Mouse (Mus musculus) heart, postnatal 10 days (tissue): ENCODE results near the gene Fsip1. TPM values are rescaled to one million over a fixed set of nuclear protein-coding genes. Genes with fewer than 3 reads are reported as not detected.
A peak's percentile ranks its signal among the peaks of the same experiment; 100 is the strongest.

Source experiments
- DNase-seq, 2 experiments: peaks; one replicate each; pipeline ENCODE4 v3.0.0; 2021
- intact Hi-C: fragments of 180-260 bp; cut with DNase I; formaldehyde crosslinking; loops from one replicate; pipeline ENCODE4 v1.15.1; 2025
- microRNA-seq, 2 experiments: library from miRNA; unstranded; fragments of <30 nt; microRNA quantifications; one replicate each; pipeline ENCODE4 v1.2.0; 2022
- total RNA-seq, 2 experiments: library from RNA; stranded (reverse); gene quantifications; 2 replicates each; pipeline ENCODE4 v1.2.3; 2021

Gene Fsip1
- total RNA-seq, 2 experiments from 2014 or later = not detected

DNA sequence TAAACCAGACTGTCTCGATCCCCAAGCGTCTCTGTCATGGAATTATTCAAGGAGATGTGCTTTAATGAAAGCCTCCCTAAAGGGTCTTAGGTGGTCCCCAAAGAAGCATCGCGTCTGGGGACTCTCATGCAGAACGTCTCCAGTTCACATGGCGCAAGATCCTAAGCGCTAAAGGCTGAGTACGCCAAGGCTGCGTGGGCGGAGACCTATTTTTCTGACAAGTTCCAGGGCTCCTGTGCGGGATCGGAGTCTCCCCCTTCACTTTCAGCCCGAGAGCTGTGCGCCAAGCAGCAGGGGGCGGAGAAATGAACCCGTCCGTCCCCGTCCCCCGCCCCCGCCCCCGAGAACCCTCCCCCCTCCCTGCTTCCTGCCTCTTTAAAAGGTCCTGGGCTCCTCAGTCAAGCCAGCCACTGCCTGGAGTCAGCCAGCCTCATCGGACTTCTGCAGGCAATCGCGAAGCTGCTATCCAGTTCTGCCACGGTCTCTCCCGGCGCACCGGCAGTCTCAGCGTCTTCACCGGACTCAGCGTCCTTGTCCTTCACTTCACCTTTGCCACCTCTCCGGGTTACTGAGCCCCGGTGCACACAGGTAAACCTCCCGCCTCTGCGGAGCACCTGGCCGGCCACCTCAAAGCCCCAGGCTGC lies 145.2 kb downstream of the Fsip1 start, which contains the start of gene Thbs1:
TSS of gene Thbs1 (plus strand) at position 389 of the 644 bp plus-strand sequence.
- peak; percentile 80 to 82 for DNase-seq
- intact Hi-C loops = loop anchor here (1.0 to 10.0 kb wide), 5 partner anchors 69 to 654 kb away; no protein-coding TSS in a partner anchor

DNA sequence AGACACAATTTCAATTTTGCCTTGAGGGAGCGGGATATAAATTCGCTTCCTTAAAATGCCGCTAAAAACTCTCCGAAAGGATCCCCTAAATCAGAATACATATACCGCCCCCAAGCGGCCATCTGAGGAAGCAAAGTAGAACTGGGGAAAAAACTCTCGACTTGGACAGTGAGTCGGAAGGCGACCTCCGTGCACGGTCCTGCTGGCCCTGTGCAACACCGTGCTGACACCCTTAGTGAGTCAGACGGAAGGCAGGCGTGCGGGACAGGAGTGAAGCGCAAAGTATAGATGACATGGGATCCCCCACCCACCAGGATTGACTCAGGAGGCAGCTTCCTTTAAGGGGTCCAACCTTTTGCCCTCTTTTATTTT lies 145.7 kb downstream of the Fsip1 start:
- intact Hi-C loops = loop anchor here (1.0 to 10.0 kb wide), 5 partner anchors 69 to 654 kb away; no protein-coding TSS in a partner anchor
- DNase-seq = peak; percentile 93 to 94

DNA sequence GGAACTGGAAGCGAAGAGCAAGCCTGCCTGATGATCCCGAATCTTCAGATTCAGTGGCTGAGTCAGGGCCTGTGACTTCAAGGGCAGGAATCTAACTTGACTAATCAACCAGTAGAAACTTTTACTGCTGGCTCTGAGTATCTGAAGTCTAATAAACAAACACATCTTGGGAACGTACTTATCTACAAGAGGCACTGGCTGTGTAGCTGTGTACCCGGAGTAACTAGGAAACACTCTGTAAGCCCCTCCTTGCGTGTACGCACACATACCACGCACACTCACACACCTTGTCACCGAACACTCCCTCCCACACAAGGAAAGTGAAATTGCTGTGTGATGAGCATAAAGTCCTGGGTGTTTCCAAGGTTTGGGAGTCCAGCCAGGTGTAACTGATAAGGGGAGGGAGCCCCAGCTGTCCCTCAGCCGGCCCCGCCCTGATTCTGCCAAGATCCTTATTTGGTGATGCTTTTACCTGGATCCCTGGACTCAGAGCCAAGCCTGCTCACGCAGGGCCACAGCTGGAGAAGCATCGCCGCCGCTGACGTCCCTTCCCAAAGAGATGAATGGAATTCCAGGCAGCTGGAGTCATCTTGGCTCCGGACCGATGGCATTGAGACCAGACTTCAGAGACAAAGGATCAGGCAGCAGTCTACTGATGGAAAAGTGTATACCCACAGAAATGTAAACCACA lies 146.4 kb downstream of the Fsip1 start:
- intact Hi-C loops = loop anchor here (2.0 to 10.0 kb wide), 4 partner anchors 68 to 653 kb away; no protein-coding TSS in a partner anchor
- peak; percentile 63 to 68 for DNase-seq

DNA sequence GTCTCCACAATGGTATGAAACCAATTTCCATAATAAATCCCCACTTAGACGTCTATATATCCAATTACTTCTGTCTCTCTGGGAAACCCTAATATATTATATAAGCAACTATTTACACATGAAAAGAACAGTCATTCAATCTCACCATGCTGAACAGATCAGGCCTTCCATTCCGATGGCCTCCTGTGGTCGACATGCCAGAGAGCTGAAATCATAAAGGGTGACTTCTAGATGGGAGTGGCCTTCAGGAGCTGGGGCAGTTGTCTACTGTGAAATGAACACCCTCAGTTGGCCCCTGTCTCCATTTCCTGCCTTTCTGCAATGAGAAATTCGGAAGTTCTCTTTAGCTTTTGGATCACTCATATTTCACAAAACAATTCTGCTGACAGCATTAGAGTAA lies 154.6 kb downstream of the Fsip1 start:
- no peak for DNase-seq
- intact Hi-C loops = no loop called here

DNA sequence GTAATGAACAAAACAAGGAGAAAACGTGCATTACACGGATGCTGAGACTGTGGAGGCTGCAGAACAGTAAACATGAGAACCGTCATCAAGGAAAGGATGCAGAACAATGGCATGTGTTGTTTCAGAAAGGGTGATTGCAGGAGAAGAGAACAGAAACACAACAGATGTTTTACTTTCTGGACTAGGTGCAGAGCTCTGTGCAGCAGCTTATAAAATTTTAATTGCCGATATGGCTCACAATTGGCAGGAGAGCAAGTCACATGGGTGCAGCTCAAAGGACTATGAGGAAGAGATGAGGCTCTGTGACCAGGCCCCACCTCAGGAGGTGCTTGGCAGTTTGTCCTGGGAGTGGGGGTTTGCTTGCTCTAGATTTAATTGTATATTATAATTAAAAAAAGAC lies 157.7 kb downstream of the Fsip1 start:
- intact Hi-C loops = no loop called here

DNA sequence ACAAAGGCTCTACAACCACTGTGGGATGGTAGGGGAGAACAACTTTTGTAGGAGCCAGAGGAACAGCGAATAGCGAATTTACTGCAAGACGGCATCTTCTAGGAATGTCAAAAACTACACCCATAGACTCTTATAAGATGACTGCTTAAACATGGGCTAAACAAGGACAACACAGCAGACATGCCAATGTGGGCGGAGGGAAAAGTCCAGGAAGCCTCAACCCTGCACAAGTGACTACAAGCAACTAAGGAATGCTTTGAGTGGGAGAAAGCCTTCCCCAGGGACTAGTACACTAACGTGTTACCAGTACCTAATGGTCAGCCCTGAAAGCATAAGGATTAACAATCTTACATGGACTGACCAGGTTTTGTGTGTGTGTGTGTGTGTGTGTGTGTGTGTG lies 165.5 kb downstream of the Fsip1 start:
- peak; percentile 59 to 69 for DNase-seq

More for the DNA sequence above, 157.7 kb downstream of the Fsip1 start:
- peak; percentile 22 to 45 for DNase-seq

DNA sequence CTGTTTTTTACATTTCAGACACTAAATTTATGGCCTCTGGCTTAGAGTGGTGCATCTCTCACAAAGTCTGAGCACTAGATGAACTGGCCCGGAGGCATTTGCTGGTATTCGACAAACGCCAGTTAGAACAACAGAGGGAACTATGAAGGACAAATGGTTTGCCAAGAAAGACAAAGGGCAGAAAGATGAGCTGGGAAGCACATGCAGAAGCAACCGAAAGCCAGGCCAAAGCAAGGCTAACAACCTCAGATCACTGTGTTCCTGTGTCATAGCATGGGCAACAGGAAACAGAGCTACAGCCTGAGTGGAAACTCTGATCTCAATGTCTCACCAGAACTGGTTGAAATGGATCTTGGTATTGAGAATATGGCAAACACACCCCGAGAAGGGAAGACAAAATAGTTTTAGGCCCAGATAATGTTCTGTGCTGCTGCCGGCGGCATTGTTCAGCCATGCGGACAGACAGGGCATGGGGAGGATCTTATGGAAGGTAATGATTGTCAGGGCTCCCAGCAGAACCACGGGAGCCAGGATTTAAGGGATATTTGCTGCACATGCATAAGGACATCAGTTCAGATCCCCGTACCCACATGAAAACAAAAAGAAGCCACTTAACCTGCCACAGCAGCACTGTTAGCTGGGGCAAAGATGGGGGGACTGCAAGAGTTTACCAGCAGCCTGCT lies 169.6 kb downstream of the Fsip1 start:
- DNase-seq = no peak
- intact Hi-C loops = no loop called here

More for the DNA sequence above, 165.5 kb downstream of the Fsip1 start:
- intact Hi-C loops = no loop called here

DNA sequence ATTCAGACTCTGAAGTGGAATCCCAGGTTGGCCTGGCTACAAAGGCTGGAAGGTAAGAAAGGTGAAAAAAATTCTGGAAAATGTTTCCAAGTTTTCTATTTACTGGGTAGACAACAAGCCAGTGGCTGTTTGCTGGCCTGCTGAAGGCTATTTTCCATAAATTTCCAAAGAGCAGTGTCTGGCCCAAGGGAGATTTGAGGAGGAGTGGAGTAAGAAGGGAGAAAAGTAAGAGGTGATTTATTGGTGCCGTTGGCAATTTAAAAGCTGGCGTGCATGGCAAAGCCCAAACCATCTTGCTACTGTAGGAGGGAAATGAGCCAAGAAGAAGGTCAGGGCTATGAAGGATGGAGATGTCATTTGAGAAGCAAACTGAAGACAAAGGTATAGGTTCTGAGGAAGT lies 171.1 kb downstream of the Fsip1 start:
- DNase-seq = no peak
- intact Hi-C loops = no loop called here

DNA sequence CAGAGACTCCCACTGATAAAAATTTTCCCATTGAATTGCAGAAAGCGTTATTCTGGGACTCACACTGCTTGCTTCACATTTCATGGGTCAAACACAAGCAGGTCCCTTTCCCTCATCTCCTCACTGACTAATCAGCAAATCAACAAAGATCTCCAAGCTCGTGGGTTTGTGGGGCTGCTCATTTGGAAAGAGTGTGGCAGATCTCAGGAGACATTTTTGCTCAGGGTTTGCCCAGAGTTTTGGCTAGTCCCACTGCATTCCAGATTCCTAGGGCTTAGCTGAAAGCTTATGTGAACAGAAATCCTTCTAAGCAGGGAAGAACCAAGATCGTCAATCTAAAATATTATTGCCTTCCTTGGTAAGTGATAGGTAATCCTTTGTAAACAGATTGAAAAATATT lies 172.1 kb downstream of the Fsip1 start:
- intact Hi-C loops = no loop called here
- no peak for DNase-seq

DNA sequence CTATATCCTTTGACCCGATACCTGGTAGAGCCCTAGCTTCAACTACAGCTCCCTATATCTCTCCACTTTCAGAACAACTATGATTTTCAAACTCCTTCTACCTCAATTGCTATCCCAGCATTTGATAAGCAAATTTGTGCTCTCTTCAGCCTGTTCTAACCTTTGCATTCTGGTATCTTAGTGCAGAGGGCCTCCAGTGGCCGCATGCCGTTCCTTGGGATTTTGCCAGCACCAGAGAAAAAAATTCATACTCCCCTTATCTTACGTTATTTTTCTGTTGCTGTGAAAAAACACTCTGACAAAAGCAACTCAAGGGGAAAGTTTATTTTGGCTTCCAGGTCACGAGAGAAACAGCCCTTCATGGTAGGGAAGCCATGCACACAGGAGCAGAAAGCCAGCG lies 173.1 kb downstream of the Fsip1 start:
- DNase-seq = peak; percentile 25 to 31

DNA sequence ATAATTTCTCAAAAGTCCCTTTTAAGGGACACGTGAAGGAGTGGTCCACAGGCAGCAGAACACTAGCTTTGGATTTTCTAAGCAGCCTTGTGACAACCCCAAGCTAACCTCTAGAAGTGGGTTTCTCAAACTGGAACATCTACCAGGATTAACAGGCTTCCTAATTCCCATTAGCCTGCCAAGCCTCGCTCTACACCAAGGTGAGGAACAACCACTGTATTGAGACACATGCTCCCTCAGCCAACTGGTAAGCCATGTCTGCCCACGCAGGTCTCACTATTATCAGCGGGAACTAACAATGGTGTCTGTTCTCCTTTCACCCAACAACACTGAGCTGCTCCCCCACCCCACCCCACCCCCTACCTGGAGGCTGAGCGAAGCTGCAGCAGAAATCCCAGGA lies 175.2 kb downstream of the Fsip1 start:
- no peak for DNase-seq
- intact Hi-C loops = no loop called here

More for the DNA sequence above, 173.1 kb downstream of the Fsip1 start:
- intact Hi-C loops = no loop called here

Small RNA genes lying within 50 kb of the gene (microRNA-seq; reads per million reads assigned to microRNA genes)
- 0 reads per million in 2 experiments for gene Gm22800

Other genes with a start within 250 kb of the Fsip1 start
- 10 to 100 TPM; 35.1 to 37.0 TPM for gene Thbs1, start 145.1 kb downstream of the Fsip1 start, total RNA-seq
- under 1 TPM; 0.20 to 0.31 TPM for gene Gpr176, start 116.5 kb upstream of the Fsip1 start, total RNA-seq
- 10 to 100 TPM; 11.5 to 12.9 TPM for gene Eif2ak4, start 131.7 kb upstream of the Fsip1 start, total RNA-seq
- gene Srp14, start 222.7 kb upstream of the Fsip1 start, total RNA-seq = 100 to 1,000 TPM; 121 to 126 TPM